Mouse (Mus musculus): Measurements from ENCODE around the gene Tmem151b. TPM values are rescaled to one million over a fixed set of nuclear protein-coding genes. Genes with fewer than 3 reads are reported as not detected.
A peak's percentile ranks its signal among the peaks of the same experiment; 100 is the strongest.

Gene Tmem151b
- polyA plus RNA-seq, 1 experiment from 2014 or later: 10.1 TPM

DNA sequence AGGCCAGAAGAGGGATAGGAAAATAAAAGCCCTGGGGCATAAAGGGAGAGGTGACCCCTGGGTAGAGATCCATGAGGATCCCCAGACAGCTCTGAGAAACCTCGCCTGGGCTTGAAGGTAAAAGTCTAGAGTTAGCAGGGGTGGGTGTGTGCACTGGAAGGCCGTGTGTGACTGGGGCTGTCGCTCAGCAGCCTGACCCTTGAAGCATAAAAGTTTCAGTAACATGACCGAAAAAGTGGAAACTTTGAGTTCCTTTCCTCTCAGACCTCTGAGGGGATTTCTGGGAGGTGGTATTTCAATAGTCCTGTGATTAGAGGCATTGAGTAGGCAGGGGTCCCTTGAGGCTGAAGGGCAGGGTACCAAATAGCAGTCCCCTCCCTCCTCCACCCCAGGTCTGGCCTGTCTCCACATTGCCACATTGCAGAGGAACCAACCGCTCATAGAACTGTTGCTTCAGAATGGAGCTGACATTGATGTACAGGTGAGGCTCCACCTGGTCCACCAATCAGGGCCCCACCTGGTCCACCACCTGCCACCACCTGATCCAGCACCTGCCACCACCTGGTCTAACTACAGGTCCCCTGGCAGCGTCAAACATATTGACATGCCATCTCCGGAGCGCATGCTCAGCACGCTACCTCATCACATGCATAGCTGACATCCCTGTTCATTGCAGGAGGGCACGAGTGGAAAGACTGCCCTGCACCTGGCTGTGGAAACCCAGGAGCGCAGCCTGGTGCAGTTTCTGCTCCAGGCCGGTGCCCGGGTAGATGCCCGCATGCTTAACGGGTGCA is 10.5 kb upstream of the Tmem151b start:
- no peak overlapping the region for H3K4me2 ChIP-seq
- peaks cover 3% of the 10 kb centered on the region; the same call in 1 of the 2 replicates for H3K36me3 ChIP-seq
- 84% methylated on average over 15 of the region's 15 CpGs for WGBS
- H3K4me1 ChIP-seq: peaks cover 35% of the 10 kb centered on the region
- H3K4me3 ChIP-seq: no peak overlapping the region
- H3K9ac ChIP-seq: no peak overlapping the region
- peaks cover 17% of the 10 kb centered on the region for H3K27me3 ChIP-seq
- no peaks in the 10 kb centered on the region for H3K9me3 ChIP-seq
- ATAC-seq (ENCODE audit: insufficient number of reproducible peaks, insufficient read depth, low FRiP score, low TSS enrichment, low read depth): no peak
- no peak overlapping the region for H3K27ac ChIP-seq

DNA sequence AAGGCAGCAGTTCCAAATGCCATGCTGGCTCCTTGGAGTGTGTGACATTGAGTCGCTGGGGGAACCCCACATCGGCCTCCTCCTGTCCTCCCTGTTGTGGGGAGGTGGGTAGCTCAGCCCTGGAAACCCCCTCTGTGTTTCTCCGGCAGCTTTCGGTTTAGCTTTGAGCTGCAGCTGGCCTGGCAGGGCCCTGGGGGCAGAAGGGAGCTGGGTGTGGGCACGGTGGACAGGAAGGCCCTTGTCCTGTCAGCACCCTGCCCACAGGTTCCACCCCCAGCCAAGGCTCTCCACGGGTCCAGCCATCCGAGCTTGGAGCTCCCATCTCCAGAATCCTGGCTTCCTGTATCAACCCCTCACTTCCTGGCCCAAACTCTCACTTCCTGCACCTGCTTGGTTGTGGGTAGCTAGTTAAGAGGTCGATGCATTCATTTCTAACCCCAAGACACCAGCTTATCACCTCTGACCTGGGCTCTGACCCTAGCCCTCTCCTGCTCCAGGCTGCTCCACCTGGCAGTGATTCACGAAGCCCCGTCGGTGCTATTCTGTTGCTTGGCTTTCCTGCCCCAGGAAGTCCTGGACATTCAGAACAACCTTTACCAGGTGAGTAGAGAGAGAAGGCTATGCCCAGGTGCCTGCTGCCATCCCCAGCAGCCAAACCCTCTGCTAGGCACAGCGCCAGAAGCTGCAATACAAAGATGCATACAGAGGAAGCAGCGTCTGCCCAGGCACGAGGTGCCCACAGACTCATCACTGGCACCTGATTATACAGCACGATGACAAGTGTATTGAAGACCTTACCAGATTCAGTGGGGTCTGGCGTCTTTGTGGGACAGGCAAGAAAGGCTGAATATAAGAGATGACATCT is 8.8 kb upstream of the Tmem151b start:
- no peak overlapping the region for H3K4me2 ChIP-seq
- peaks cover 25% of the 10 kb centered on the region for H3K27me3 ChIP-seq
- H3K4me3 ChIP-seq: no peak overlapping the region

DNA sequence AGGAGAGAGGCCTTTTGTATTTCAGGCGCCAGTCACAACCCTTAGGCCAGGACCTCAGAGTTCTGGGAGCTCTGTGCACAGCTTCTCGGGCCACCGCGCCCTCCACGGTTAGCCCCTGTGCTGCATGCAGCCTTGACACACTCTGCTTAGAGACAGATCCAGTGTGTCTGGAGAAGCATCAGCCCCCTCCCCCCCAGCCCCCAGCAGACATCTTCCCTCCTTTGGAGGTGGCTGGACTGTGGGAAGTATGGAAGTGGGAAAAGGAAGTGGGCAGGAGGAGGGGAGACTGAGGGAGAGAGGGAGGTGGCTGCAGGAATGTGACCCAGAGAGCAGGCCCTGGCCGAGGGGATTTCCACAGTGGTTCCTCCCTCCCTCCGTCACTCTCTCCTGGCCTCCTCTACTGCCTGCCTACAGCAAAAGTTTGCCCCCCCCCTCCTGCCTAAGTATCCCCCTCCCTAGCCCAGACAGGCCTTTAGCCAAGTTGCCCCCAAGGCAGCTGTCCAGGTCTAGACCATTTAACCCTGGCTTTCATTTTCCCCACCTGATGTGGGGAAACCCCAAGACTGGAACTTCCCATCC is 7.9 kb upstream of the Tmem151b start:
- H3K9me3 ChIP-seq: no peaks in the 10 kb centered on the region
- H3K4me3 ChIP-seq: peak overlapping the region; percentile 68; the same call in 1 of the 2 replicates
- peaks cover 25% of the 10 kb centered on the region for H3K27me3 ChIP-seq
- H3K4me2 ChIP-seq: peak overlapping the region; percentile 97; the same call in 1 of the 2 replicates
- peaks cover 3% of the 10 kb centered on the region; the same call in 1 of the 2 replicates for H3K36me3 ChIP-seq
- peak overlapping the region; percentile 51 for H3K9ac ChIP-seq
- peaks cover 30% of the 10 kb centered on the region for H3K4me1 ChIP-seq
- 58% methylated on average over 7 of the region's 7 CpGs for WGBS
- ATAC-seq (ENCODE audit: insufficient number of reproducible peaks, insufficient read depth, low FRiP score, low TSS enrichment, low read depth): no peak
- no peak overlapping the region for H3K27ac ChIP-seq

More for the DNA sequence above, 8.8 kb upstream of the Tmem151b start:
- Histone ChIP-seq H3K9ac (no peak overlapping the region), H3K36me3 (peaks cover 3% of the 10 kb centered on the region; the same call in 1 of the 2 replicates), H3K4me1 (peaks cover 32% of the 10 kb centered on the region), H3K27ac (no peak overlapping the region), H3K9me3 (no peaks in the 10 kb centered on the region)
- no peak for ATAC-seq (ENCODE audit: insufficient number of reproducible peaks, insufficient read depth, low FRiP score, low TSS enrichment, low read depth)
- whole genome bisulfite sequencing: 55% methylated on average over 16 of the region's 16 CpGs

DNA sequence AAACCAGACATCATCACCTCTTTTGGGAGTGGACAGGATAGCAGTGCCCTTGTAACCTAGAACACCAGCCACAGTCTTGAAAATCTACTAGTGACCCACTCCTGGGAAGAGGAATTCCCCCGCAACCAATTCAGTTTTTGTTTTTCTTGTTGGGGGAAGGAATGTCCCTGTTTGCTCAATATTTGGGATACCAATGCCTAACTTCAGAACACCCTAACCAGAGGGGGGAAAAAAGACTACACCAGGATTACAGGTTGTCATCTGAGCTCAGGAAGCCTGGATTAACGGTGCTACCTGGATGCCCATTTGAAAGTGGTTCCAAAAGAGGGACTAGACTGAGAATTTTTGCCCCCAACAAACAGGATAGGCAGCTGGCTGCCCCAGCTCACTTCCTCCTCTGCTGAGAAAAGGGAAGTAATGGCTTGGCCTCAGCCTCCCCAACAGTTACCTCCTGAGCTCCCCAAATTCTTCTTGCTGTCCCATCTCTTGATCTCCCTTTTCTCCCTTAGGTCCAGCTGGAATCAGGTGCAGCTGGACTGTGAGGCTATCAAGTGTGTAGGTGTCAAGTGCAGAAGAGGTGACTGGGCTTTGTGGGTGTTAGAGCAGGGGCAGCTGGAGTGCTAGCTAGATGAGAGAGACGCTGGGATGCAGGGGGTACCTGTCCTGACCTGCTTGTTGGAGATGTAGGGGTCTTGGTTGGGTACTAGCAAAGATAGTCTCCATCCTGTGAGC is 7.2 kb upstream of the Tmem151b start:
- Histone ChIP-seq H3K36me3 (peaks cover 3% of the 10 kb centered on the region; the same call in 1 of the 2 replicates), H3K4me2 (peak overlapping the region; percentile 97), H3K27ac (no peak overlapping the region), H3K4me1 (peaks cover 34% of the 10 kb centered on the region), H3K4me3 (peak overlapping the region; percentile 68), H3K9me3 (no peaks in the 10 kb centered on the region), H3K27me3 (peaks cover 25% of the 10 kb centered on the region), H3K9ac (peak overlapping the region; percentile 82)
- WGBS: 64% methylated on average over 3 of the region's 3 CpGs
- no peak for ATAC-seq (ENCODE audit: insufficient number of reproducible peaks, insufficient read depth, low FRiP score, low TSS enrichment, low read depth)

DNA sequence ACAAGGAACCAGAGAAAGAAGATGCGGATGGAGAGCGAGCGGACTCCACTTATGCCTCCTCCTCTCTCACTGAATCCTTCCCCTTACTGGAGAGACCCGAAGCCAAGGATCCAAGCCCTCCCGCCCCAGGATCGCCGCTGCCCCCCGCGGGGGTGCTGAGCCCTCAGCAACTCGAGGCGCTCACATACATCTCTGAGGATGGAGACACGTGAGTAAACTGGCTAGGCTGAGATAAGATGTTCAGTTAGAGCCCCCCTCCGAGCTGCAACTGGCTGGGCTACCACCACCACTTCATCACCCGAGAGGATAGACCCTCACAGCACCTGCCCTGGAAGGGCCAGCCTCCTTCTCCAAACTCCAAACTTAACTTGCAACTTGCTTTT is 6.6 kb upstream of the Tmem151b start:
- H3K4me3 ChIP-seq: peak overlapping the region; percentile 68
- 4% methylated on average over 14 of the region's 14 CpGs for WGBS
- peak overlapping the region; percentile 97 for H3K4me2 ChIP-seq
- H3K9me3 ChIP-seq: no peaks in the 10 kb centered on the region
- no peak for ATAC-seq (ENCODE audit: insufficient number of reproducible peaks, insufficient read depth, low FRiP score, low TSS enrichment, low read depth)
- H3K4me1 ChIP-seq: peaks cover 34% of the 10 kb centered on the region
- peaks cover 25% of the 10 kb centered on the region for H3K27me3 ChIP-seq
- H3K9ac ChIP-seq: peak overlapping the region; percentile 82
- no peak overlapping the region for H3K27ac ChIP-seq
- peaks cover 3% of the 10 kb centered on the region; the same call in 1 of the 2 replicates for H3K36me3 ChIP-seq

DNA sequence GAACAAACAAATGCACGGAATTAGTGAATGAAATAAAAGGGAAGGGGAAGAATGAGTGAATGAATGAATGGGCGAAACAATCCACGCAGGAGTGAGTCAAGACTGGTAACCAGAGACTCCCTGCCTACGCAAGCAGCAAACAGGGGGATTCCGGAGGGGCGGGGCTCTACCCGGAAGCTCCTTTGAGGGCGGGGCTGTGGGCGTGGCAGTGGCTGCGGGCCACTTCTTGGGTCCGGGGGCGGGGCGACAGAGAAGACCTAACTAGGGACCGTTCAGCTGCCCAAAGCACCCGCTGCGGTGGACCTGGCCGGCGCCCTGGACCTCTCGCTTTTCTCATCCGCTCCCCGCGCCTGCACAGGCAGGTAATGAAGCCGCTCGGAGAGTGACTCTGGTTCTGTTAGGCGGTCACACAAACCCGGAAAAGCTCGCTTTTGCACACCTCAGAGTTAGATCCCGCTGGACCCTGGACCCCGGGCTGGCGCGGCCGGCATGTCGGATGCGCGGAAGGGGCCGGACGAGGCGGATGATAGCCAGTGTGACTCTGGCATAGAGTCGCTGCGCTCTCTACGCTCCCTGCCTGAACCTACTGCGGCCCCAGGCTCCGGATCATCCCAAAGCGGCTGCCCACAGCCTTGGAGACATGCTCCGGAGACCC is 6.1 kb upstream of the Tmem151b start, which contains the start of gene Nfkbie:
Gene Nfkbie (plus strand): TSS at position 252 of the 655 bp plus-strand sequence.
- peak within 1 kb of the TSS; percentile 82 for H3K9ac ChIP-seq
- no peak within 1 kb of the TSS; the same call in 1 of the 2 replicates for H3K27ac ChIP-seq
- ATAC-seq (ENCODE audit: insufficient number of reproducible peaks, insufficient read depth, low FRiP score, low TSS enrichment, low read depth): peak; percentile 63
- no peaks in the 10 kb centered on the region for H3K9me3 ChIP-seq
- H3K4me1 ChIP-seq: peaks cover 34% of the 10 kb centered on the region
- WGBS: under 1% methylated on average over 45 of the region's 45 CpGs
- peaks cover 3% of the 10 kb centered on the region; the same call in 1 of the 2 replicates for H3K36me3 ChIP-seq
- peak within 1 kb of the TSS; percentile 68 for H3K4me3 ChIP-seq
- H3K27me3 ChIP-seq: peaks cover 27% of the 10 kb centered on the region
- peak within 1 kb of the TSS; percentile 97 for H3K4me2 ChIP-seq

DNA sequence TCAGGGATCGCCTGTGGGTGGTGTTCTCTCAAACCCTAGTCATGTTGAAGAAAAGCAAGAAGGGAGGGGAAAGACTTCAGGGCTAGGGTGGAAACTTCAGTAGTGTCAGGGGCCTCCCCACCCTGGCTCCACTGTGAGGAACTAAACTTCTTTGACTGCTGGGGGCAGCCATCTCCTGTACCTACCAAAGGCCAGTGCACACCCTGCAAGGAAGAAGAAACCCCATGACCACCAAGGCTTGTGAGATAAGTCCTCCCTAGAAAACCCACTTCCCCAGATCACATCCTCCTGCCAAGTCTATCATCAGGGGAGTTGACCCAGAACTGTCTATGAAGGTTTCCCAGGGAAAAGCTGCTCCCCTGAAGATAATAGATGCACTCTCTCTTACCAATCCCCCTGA is 4.9 kb upstream of the Tmem151b start:
- H3K36me3 ChIP-seq: no peaks in the 10 kb centered on the region
- peaks cover 28% of the 10 kb centered on the region for H3K27me3 ChIP-seq
- WGBS: 44% methylated on average over 1 of the region's 1 CpGs
- no peaks in the 10 kb centered on the region for H3K9me3 ChIP-seq
- ATAC-seq (ENCODE audit: insufficient number of reproducible peaks, insufficient read depth, low FRiP score, low TSS enrichment, low read depth): no peak
- no peak overlapping the region for H3K4me2 ChIP-seq
- H3K9ac ChIP-seq: no peak overlapping the region
- H3K27ac ChIP-seq: no peak overlapping the region
- no peak overlapping the region for H3K4me3 ChIP-seq
- H3K4me1 ChIP-seq: peaks cover 43% of the 10 kb centered on the region

DNA sequence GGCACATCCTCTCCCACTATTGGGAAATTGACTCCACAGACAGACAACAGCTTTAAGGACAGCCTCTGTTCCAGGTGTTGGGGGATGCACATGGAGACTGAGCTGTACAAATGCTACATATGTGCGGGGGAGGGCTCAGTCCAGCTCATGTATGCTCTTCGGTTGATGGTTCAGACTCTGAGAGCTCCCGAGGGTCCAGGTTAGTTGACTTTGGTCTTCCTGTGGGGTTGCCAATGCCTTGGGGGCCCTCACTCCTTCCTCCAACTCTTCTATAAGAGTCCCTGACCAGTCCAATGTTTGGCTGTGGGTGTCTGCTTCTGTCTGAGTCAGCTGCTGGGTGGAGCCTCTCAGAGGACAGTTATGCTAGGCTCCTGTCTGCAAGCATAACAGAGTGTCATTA is 3.6 kb upstream of the Tmem151b start:
- H3K4me2 ChIP-seq: no peak overlapping the region
- peaks cover 50% of the 10 kb centered on the region for H3K4me1 ChIP-seq
- H3K27me3 ChIP-seq: peaks cover 35% of the 10 kb centered on the region
- H3K9me3 ChIP-seq: no peaks in the 10 kb centered on the region
- WGBS: 72% methylated on average over 3 of the region's 3 CpGs
- no peak overlapping the region for H3K27ac ChIP-seq
- H3K9ac ChIP-seq: no peak overlapping the region
- no peak overlapping the region for H3K4me3 ChIP-seq
- H3K36me3 ChIP-seq: no peaks in the 10 kb centered on the region
- ATAC-seq (ENCODE audit: insufficient number of reproducible peaks, insufficient read depth, low FRiP score, low TSS enrichment, low read depth): no peak

DNA sequence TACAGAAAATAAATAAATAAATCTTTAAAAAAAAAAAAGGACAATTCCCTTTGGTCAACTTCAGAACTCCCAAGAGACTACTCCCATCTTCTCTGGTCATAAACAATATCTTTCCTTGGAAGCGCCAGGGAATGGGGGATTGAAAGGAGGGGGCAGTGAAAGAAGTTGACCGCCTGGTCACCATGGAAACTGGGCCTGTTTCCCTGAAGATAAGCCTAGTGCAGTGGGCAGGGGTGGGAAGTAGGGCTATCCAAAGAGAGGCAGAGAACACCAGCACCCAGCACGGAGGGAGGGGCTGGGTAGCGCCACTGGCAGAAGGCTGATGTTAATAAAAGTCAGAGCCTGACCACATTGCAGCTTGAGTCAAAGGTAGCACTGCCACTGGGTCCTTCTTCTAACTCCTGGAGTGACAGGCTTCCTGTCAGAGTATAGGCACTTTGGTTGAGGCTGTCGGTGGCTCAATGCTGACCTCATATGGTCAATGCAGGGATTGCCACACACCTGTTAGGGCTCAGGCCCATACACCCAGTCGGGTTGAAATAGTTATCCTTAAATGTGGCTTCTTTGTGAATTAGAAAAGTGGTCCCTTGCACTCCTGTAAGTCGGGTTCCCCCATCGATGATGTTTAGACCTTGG is 2.5 kb upstream of the Tmem151b start:
- H3K36me3 ChIP-seq: no peaks in the 10 kb centered on the region; the same call in 1 of the 2 replicates
- no peak overlapping the region for H3K4me3 ChIP-seq
- no peak overlapping the region for H3K9ac ChIP-seq
- no peak overlapping the region for H3K27ac ChIP-seq
- H3K4me1 ChIP-seq: peaks cover 42% of the 10 kb centered on the region
- no peaks in the 10 kb centered on the region for H3K9me3 ChIP-seq
- no peak overlapping the region for H3K4me2 ChIP-seq
- no peak for ATAC-seq (ENCODE audit: insufficient number of reproducible peaks, insufficient read depth, low FRiP score, low TSS enrichment, low read depth)
- H3K27me3 ChIP-seq: peaks cover 42% of the 10 kb centered on the region
- 6% methylated on average over 8 of the region's 8 CpGs for WGBS

DNA sequence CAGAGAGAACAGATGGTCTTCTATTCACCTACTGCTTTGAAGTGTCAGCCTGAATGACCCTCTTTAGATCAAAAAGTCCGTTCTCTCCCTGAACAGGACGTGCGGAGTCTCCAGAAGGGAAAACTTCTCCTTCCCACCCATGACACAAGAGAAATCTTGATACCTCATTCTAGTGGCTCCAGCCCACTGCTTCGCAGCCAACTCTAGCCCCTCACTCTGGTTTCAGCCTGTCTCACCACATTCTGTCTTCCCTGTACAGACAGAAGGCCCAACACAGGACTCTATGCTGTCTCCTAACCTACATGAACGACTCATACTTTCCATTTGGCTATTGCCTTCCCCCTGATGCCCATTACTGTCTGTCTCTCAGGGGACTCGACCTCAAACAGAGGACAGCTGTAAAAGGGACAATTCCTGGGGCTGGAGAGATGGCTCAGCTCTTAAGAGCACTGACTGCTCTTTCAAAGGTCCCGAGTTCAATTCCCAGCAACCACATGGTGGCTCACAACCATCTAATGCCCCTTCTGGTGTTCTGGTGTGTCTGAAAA is 1.8 kb upstream of the Tmem151b start:
- ATAC-seq (ENCODE audit: insufficient number of reproducible peaks, insufficient read depth, low FRiP score, low TSS enrichment, low read depth): no peak
- Histone ChIP-seq H3K4me3 (no peak overlapping the region), H3K4me1 (peaks cover 36% of the 10 kb centered on the region), H3K36me3 (peaks cover 6% of the 10 kb centered on the region; the same call in 1 of the 2 replicates), H3K4me2 (no peak overlapping the region), H3K27ac (no peak overlapping the region), H3K9ac (no peak overlapping the region), H3K9me3 (no peaks in the 10 kb centered on the region), H3K27me3 (peaks cover 42% of the 10 kb centered on the region)
- WGBS: 49% methylated on average over 7 of the region's 7 CpGs
